Mouse (Mus musculus): ENCODE results near the gene Akap6.

Akap6 gene

DNA sequence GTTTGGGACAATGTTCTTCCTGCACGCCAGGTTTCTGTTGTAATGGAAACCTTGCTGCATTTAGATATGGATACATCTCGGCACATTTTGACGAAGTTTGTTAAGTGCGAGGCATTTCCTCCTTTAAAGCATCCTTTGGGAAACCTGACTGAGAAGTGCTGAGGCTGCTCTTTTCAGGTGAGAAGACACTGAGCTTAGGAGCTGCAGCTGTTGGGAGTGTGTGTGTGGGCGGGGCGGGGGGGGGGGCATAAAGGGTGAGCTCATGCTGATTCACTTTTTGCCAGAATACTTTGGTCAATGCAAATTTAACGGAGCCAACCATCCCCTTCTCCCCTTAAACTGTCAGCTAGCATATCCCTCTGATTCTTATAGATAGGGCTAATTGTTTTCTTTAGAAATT, 81.9 kb downstream of the Akap6 start:
- DNase-seq (ENCODE audit: low spot score in 2 of 2), result no peak

DNA sequence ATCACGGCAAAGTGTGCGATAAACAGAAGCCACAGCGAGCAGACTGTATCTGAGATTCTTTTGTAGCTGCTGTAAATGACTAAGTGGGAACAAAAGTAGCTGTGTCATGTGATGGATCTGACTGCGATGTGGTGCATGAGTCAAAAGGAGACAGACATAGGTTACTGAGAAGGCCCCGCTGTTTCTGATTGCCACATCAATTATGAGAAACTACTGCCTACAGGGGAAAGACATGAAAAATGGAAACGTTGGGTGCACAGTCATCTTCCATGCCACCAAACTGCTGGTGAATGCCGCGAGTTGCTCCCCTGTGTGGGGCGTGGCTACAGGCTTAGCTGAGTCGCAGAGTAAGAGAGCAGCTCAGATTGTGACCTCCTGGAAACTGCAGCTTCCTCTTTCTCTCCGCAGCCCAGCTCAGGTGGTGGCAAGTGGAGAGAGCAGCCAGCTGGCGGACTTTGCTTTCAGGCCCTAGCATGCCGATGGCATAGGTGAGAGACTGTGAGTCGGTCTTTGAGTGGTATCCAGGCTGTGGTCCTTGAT, 83.8 kb downstream of the Akap6 start:
- peak in 1 of 2 experiments; percentile 4 for DNase-seq (ENCODE audit: low spot score in 2 of 2)

DNA sequence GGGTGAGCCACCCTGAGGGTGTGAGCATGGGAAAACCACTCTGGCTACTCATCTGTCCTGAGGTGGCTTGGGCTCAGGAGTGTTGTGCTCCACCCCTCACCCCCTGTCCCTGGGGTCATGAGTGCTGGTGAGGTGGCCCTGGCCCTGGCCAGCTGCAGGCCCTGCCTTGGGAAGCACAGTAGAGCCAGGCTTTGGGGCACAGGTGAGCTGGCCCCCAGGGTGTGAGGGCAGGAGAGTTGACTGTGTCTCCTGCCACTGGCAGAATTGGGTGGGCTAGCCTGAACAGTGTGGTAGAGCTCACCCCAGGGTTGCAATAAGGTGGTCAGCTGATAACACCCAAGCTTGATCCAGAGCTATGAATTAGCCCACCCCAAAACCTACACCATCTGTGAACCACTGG, 86.0 kb downstream of the Akap6 start:
- DNase-seq (ENCODE audit: low spot score in 2 of 2), result no peak

DNA sequence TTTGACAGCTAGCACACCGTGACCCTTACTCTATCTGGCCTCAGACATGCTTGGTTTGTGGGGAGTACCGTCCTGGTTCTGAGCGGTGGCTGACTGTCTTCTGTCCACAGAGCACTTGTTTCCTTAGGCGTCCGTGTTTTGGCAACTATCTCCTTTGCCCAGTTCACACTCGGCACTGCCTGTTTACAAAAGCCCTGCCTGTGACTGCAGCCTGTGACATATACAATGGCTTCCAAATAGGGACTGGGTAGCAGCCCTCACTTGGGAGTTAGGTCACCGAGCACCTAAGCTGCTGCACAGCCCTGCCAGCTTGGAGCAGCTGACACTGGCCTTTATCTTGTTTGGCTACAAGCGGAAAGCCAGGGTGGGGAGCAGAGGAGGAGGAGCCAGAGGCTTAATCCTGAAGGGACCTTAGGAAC, 91.2 kb downstream of the Akap6 start:
- DNase-seq (ENCODE audit: low spot score in 2 of 2), result no peak

DNA sequence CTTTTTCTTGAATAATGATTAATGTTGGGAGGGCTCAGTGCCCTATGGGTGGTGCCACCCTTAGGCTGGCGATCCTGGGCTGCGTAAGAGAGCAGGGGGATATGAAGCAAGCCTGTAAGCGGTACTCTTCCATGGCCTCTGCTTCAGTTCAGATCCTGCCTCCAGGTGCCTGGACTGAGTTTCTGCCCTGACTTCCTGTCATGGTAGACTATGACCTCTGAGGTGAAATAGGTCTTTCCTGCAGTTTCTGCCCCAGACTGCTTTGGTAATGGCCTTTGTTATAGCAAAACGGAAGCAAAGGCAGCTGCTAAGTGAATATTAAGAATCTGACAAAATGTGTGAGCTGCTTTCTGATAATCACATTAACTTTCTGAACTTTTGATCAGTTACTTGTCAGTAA, 94.9 kb downstream of the Akap6 start:
- no peak for DNase-seq (ENCODE audit: low spot score in 2 of 2)

DNA sequence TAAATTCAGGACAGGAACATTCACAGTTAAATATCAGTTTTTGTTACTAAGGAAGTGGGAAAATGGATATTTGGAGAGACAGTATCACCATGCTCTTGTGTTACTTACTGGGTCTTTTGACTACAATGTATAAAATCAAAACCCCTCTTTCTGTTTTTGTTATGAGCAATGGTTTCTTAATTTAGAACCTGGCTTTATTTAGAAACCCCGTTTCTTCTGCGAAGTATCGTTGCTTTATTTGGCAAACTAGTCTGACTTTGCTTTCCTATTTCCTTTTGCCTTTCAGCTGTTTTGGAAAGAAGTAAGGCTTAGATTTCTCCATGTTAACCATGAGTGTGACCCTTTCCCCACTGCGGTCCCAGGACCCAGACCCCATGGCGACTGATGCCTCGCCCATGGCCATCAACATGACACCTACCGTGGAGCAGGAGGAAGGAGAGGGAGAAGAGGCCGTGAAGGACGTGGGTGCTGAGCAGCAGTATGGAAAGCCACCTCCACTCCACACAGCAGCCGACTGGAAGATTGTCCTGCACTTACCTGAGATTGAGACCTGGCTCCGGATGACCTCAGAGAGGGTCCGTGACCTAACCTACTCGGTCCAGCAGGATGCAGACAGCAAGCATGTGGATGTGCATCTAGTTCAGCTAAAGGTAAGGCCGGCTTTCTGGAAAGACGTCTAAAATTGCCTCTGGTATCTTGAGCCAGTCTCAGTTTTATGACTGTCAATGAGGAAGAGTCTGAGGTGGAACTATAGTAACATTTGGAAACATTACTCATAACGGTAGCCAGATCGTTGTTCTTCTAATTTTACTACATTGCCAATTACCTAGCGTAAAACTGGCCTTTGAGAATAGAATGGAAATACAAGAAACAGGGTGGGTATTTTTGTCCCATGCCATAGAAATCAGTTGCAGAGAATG, 96.6 kb downstream of the Akap6 start:
- no peak for DNase-seq (ENCODE audit: low spot score in 2 of 2)

DNA sequence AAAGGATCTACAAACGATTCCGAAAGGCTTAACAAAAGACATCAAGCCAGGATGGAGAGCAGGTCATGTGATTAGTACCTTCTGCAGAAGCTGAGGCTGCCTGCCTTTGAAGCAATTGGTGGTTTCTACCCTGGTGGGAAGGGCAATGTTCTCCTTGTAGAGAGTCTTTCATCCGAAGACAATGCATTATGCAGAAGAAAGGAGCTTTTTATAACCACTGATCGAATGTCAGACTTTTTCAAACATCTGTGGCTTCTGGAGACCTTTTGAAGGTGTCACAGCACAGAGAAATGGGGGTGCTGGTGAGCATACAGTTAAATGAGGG, 97.2 kb downstream of the Akap6 start:
- DNase-seq (ENCODE audit: low spot score in 2 of 2), result no peak

DNA sequence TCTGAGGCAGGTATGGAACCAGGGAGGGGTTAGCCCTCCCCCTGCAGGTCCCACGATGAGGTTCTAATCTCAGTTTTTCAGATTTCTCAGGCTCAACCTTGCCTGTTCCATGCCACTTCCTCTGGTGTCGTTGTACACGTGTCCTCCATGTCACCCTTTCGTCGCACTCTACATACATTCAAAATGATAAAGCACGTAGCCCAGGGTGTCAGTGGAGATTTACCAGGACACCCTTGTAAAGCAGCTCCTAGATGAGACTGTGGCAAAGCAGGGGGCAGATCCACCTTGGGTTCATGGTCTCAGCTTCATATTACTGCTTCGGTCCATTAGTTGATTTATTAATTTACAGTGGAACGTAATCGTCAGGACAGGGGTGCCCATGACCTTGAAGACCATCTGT, 100.5 kb downstream of the Akap6 start:
- DNase-seq (ENCODE audit: low spot score in 2 of 2), result no peak

DNA sequence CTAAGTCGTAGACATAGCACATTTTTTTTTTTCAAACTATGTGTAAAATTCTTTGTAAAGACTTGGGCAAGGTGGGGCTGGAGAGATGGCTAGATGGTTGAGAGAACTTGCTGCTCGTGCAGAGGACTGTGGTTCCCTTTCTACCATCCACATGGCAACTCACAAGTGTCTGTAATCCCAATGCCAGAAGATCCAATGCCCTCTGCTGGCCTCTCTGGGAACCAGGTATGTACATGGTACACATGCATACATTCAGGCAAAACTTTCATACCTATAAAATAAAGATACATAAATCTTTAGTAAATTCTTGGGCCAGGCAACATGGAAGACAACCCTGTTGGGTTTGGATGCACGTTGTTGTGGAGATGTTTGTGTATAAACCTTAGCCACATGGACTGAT, 107.1 kb downstream of the Akap6 start:
- no peak for DNase-seq (ENCODE audit: low spot score in 2 of 2)

DNA sequence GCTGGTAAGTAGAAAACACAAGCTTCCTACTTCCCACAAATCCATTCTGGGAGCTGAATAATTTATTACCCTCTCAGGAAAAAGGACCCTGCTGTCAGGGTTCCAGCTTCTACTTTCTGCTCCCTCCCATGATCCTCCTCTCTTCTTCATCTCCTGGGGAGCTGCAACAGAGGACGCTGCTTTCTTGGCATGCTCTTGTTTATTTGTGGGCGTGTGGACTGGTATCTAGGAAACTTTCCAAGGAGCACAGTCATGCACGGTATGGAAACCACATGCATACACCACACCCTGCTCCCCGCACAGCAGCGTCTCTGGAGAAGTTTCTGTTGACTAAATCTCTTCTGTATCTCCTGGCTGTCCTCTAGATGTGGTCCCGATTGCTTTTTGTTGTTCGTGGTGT, 119.4 kb downstream of the Akap6 start:
- DNase-seq (ENCODE audit: low spot score in 2 of 2), result no peak

DNA sequence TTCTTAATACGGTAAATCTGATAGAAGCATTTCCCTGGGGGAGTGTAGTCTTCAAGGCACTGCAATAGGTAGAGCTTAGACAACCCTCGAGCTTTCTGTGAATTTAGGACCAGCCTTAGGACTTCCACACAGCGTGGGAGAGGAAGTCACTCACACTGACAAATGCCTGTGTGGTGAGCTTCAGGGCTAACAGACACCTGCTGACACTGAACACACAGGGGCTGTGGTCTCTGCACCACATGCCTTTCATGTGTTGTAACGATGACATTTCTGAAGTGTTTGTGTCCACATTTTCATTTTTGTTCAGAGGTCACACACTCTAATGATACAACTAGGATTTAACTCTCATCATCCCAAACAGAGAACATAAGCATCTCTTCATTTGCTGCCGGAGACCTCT, 125.6 kb downstream of the Akap6 start:
- DNase-seq (ENCODE audit: low spot score in 2 of 2), result no peak

DNA sequence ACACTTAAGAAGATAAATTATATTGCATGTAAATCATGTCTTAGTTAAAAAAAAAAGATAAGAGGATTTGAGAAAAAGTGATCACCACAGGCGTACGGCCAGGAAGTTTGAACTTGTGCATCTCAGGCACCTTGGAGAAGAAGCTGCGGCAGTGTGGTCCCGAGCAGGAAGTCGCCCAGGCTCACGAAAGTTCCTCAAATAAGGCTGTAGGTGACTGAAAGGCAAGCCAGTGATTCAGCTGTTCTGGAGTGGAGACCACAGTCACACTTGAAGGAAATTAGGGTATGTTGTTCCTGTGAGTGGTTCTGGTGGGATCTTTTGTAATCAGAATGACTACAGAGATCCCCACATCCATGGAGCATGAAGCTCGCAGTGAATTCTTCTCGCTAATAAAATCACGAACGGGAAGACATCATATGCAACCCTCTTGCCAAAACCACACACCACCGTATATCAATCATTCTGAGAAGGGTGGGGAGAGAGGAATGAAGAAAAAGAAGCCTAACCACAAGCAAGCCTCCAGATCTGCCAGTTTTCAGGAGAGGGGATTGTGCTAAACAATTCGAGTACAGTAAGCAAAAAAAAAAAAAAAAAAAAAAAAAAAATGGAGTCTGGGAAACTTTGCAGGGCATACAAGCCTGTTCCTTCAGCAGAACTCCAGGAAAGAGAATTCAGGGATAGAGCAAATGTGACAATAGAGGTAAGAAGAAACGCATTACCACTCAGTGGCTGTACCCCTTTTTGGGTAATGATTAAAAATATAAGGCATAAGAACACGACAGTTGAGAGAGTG, 130.0 kb downstream of the Akap6 start:
- no peak for DNase-seq (ENCODE audit: low spot score in 2 of 2)

DNA sequence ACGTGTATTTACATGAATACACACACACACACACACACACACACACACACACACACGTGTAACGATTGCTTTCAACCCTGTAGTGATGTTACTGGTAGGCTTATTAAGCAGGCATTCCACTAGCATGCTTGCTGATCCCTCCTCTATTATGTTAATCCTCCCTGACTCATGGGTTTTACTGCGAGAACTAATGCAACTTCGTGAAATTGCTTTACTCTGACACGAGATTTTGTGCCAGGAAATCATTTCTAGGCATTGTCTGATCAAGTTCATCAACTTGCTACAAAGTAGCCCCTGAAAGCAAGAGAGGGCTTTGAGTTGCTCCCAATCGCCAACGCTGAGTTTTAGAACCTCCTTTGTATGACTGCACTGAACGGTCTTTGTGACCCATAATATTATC, 132.6 kb downstream of the Akap6 start:
- no peak for DNase-seq (ENCODE audit: low spot score in 2 of 2)

DNA sequence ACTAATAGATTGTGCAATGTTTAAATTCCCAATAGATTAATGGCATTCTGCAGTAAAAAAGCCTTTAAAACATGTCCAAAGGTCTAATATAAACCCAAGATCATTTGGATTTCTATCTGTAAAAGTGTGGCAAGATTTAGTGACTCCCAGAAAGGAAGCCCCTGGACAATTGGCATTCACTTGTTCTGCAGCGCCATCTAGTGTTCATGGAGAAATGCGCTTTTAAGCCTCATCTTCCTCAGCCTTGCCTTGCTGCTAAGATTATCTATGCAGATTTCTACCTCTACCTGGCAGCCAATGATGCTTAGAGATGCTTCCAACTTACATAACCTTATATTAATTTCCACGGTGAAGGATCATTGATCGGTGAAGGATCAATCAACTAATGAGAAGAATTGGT, 133.0 kb downstream of the Akap6 start:
- peak in 1 of 2 experiments; percentile 12 for DNase-seq (ENCODE audit: low spot score in 2 of 2)

DNA sequence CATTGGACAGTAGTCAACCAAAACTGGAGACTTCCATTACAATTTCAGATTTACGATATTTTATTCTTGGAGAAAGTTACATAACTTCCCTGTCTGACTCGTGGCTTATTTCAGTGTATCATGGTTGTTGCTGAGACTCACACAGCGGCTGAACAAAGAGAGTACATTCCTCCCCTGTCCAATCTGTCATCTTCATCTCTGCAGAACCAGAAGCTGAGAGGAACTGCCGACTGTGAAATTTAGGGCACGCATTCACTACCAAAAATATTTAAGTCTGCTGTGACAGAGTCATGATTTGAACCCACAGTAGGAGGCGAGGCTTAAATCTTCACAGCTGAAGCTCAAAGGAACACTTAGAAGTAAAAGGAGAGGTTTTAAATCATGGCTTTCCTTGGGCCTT, 134.0 kb downstream of the Akap6 start:
- DNase-seq (ENCODE audit: low spot score in 2 of 2), result no peak

DNA sequence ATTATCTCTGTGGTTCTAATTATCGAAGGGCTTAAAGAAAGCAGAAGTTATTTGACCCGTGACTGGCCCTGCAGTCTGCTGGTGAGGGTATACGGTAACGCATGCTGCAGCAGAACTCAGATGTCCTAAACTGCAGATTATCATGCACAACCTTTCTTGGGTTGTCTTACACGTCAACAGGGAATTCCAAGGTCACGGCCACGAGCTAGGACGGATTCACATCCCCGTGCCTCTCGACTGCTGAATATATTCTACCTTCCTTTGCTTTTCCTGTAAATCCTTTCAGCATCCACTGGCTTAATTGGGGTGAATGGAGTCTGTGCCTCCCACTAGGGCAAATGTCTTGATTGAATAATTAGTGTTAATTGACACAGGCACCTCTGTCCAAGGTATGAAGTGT, 134.9 kb downstream of the Akap6 start:
- no peak for DNase-seq (ENCODE audit: low spot score in 2 of 2)

DNA sequence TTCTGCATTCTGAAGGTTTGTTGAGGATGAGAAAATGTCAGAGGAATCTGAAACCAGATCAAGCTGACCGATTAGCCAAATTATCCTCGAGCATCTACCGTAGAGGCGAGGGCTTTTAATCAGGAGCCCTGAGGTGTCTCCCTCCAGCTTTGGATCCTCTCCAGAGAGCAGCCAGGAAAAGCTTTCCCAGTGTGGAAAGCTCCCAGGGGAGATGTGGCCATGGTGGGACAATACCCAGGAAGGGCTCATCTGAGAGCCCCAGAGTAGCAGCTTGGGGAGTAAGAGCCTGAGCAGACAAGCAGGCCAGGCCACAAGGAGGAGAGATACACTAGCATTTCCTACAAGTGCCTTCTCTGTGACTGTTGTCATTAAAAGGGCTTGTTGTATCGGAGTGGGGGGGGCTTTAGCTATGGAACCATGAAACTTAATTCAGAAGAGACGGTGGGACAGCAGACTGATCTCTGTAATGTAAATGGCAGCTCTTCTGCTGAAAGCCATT, 135.6 kb downstream of the Akap6 start:
- DNase-seq (ENCODE audit: low spot score in 2 of 2), result no peak

DNA sequence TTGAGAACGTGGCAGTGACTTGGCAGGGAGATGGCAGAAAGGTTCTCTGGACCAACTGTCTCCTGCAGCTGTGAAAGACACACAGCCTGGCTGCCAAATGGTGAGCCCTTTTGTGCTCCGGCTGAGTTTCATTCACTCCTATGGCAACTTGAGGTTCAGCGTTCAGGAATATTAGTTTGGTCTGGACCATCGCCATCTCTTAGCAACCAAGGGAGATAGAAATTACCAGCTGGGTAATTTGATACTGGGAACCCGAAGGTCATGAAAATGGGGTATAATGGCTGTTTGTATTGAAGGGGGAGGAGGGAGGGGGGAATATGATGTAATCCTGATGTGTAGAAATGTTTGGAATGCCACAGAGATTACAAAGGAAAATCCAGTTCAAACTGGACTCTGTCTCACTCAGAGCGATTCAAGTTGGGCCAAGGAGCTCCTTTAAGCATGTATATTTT, 136.1 kb downstream of the Akap6 start:
- no peak for DNase-seq (ENCODE audit: low spot score in 2 of 2)

DNA sequence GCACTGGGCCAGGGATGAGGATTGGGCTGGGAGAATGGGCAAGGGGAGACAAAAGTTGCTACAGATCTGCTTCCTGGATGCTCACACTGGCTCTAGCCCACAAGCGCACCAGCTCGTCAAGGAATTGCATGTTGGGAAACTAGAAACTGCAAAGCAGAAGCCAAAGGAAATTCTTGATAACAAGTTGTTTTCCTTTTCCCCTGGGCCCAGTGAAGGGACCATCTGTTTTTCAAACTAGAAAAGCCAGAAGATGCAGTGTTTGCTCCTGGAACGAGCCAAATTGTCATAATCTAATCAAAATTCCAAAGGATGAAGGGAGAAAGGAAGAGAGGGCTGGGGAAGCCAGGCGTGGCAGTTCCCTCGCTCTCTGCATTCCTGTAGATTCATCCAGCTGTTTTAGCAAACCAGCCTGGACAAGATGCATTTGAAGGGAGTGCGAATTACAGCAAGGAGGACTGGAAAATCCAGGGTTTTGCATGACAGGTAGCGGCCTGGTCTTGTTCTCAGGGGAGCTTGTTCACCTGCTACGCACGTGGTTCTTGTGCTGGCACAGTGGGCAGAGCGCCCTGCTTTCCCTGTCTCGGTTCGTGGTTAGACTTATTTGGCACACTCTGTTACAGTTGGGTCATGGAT, 136.8 kb downstream of the Akap6 start:
- no peak for DNase-seq (ENCODE audit: low spot score in 2 of 2)

DNA sequence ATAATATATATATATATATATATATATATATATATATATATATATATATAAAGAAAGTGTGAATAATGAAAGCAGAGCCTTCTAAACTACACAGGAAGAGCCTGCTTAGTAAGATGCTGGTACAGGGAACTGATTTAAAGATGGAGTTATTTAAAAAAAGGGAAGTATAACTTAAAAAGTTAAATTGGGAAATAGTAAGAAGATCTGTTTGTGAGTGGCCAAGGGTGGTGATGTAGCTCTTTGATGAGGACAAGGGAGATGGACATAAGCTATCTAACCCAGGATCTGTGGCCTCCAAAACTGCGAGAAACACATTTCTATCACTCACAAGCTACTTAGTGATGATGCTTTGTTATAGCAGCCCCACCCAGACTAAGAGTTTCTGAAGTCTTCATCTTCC, 146.8 kb downstream of the Akap6 start:
- DNase-seq (ENCODE audit: low spot score in 2 of 2), result no peak

DNA sequence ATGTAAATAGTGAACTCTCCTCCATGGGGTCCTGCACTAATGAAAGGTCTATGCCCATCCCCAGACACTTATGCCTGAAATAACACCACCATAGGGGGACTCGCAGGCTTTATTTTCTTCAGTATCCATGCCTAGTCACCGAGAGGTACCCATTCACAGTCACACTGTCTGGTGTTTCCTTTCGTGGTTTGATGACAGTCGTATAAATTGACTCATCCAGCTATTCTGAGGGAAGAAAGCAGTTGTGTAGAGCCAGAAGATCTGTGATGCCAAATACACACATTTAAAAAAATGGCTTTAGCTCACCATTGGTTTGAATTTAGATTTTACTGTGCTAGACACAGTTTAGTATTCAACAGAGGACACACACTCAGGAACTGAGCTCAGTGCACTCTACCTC, 147.8 kb downstream of the Akap6 start:
- no peak for DNase-seq (ENCODE audit: low spot score in 2 of 2)

DNA sequence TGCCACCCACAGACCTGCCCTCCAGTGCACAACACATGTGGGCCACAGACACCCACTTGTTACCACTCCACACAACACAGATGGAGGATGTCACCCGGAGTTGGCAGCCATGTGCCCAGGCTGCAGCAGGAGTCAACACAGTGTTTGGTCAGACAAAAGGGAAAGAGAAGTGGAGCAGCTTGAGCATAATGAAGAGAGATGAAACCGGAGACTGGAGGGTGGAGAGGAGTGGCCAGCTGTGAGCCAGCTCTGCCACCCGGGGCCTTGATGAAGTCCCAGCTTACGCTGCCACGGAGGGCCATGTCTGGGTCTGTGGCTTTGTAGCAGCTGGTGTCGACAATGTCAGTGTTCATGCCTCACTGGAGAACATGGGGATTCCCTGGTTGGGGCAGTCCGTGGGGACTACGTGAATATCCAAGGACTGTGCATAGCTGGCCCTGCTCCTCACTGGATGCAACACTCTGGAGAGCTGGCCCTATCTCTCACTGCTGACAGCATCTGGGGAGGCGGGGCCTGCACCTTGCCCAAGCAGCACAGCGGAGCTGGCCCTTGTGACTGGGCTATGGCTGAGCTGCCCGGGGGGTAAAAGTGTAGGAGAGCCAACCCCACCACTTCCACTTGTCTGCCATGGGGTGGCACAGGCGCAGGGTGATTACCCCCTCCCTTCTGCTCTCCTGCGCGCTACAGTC, 148.8 kb downstream of the Akap6 start:
- DNase-seq (ENCODE audit: low spot score in 2 of 2), result no peak

All from spleen, postnatal 14 days (tissue).